Mouse (Mus musculus) kidney, postnatal 25 days (tissue): ENCODE results near the gene Tnn.

Experiments
- DNase-seq, 2 experiments: peaks; one replicate each; pipeline ENCODE4 v3.0.0; 2021; ENCODE audit warnings: mixed read lengths in 2 of 2

Tnn gene

GRCm38 (mm10) chr1:160043271-160043975, 110.0 kb downstream of the Tnn start:
- DNase-seq: no peak

- DNase-seq: no peak
Measured at GRCm38 (mm10) chr1:160042351-160042750, 111.0 kb downstream of the Tnn start.

DNA sequence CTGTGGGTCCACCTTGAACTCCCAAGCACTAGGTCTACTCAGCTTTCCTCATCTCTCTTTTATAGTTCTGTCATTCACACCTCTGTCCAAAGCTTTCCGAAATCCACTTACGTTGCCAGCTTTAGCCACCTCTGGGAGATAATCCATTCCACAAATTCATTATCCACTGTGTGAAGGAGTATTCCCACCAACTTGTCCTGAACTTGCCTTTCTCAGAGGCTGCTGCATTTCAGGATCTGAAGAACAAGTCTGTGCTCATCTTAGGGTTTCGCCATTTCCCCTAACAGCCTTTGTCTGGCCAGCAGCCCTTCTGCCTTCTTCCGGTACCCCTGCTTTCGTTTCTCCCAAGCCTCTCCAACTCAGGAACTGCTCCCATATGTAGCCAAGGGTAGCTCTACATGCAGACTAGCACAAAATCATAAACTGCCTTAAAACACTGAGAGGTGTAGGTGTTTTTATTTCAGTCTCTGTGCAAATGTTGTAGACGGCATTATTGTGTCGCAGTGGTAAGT, 112.1 kb downstream of the Tnn start:
- no peak for DNase-seq

- DNase-seq: no peak
Measured at GRCm38 (mm10) chr1:160039951-160040645, 113.3 kb downstream of the Tnn start.

GRCm38 (mm10) chr1:160036996-160037521, 116.3 kb downstream of the Tnn start:
- DNase-seq: peak; percentile 61 to 66

DNA sequence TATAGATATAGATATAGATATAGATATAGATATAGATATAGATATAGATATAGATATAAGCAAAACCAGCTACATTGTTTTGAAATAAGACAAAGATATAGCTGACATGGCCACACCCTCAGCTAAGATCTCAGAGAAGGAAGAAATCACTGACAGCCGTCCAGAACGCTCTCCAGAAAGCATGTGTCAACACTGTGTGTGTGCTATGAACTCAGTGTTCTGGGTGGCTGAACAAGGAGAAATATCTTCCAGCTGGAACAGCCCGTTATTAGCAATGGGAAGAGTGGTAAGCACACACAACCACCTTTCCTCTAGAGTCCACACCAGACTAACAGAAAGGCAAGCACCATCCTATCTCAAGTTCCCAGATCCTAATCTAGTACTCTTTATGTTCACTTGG, 117.8 kb downstream of the Tnn start:
- DNase-seq: no peak
